Mouse (Mus musculus): ENCODE measurements around the gene Mybpc3.
"Not testable (repeated sequence)": the region's sequence is repeated elsewhere in the genome, so short reads cannot be mapped to it uniquely, and the experiment has no call there.

The Mybpc3 gene

GRCm38 (mm10) chr2:91087453-91087852, 30.5 kb upstream of the Mybpc3 start:
- DNase-seq (ENCODE audit: low spot score) = no peak

GRCm38 (mm10) chr2:91088987-91089386, 29.0 kb upstream of the Mybpc3 start:
- DNase-seq (ENCODE audit: low spot score) = no peak

- peak; percentile 72 for DNase-seq (ENCODE audit: low spot score)
These were observed 27.7 kb upstream of the Mybpc3 start for GRCm38 (mm10) chr2:91090208-91090607.

DNA sequence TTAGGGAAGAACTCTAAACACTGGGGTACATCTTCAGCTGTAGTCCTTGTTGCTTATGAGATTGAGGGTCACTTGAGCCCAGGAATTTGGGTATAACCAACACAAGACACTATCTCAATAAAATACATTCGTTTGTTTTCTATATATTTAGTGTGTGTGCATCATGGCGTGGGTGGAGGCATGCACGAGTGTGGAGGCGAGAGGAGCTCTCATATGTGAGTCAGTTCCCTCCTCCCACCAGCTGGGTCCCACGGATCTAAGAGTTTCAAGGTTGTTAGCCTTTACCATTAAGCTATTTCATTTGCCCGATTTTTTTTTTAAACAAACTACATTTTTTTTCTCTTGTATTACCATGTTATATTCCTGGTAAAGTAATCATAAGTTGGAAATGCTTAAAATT, 27.1 kb upstream of the Mybpc3 start:
- no peak for DNase-seq (ENCODE audit: low spot score)

DNA sequence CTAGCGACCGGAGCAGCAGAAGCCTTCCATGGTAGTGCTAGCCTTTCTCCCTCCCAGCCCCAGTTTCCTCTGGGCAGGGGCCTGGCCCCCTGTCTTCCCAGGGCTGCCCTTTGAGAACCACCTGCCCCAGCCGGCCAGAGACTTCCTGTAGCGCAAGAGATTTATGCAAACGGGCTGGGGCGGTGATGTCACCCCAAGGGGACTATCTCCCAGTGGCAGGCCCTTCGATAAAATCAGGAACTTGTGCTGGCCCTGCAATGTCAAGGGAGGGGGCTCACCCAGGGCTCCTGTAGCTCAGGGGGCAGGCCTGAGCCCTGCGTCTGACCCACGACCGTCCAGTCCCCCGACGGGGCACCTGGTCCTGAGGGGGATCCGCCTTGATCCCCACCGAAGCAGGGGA, 21.4 kb upstream of the Mybpc3 start:
- DNase-seq (ENCODE audit: low spot score) = no peak

GRCm38 (mm10) chr2:91097015-91097414, 20.9 kb upstream of the Mybpc3 start:
- no peak for DNase-seq (ENCODE audit: low spot score)

DNA sequence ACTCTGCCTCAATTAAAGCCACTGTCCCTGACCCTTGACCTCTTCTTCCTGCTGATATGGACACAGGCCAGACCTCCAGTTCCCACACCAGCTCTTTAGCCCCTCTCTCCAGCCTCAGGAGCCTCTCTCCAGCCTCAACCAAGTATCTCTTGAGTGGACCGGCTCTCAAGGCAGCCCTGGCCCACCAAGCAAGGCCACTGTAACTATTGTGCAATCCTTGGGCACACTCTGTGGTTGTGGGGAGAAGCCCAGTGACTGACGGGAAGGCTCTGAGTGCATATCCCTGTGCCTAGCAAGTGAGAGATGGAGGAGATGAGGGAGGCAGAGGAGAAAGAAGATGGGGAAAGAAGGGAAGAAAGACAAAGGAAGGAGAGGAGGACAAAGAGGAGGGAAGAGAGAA, 19.8 kb upstream of the Mybpc3 start:
- no peak for DNase-seq (ENCODE audit: low spot score)

DNA sequence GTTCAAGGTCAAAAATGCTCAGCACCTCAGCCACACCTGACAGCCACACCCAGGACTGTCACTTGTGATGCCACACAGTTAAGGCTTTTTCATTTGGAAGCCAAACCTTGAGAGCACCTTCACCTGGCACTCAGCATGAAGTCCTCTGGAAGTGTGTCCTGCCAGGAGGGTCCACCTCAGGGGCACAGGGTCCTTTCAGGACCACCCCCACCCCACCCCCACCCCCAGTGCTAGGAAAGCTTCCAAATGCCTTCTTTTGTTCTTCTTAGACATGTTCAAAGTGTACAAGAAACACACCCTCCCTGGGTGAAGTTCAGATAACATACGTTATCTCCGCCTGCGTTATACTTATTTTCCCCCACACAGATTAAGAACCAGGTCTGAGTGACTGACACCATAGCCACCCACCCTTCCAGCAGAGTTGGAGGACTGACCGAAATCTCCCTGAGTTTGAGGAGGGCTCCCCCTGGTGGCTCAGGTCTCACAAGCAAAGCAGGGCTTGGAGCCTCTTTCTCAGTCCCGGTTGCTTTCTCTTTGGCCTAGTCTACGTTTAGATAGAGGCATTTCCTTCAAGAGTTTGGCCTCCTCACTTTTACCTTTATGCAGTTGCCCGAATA, 16.7 kb upstream of the Mybpc3 start:
- DNase-seq (ENCODE audit: low spot score) = peak; percentile 97

GRCm38 (mm10) chr2:91108156-91108555, 9.8 kb upstream of the Mybpc3 start:
- no peak for DNase-seq (ENCODE audit: low spot score)

- no peak for DNase-seq (ENCODE audit: low spot score)
These were observed 8.7 kb upstream of the Mybpc3 start for GRCm38 (mm10) chr2:91109241-91109640.

DNA sequence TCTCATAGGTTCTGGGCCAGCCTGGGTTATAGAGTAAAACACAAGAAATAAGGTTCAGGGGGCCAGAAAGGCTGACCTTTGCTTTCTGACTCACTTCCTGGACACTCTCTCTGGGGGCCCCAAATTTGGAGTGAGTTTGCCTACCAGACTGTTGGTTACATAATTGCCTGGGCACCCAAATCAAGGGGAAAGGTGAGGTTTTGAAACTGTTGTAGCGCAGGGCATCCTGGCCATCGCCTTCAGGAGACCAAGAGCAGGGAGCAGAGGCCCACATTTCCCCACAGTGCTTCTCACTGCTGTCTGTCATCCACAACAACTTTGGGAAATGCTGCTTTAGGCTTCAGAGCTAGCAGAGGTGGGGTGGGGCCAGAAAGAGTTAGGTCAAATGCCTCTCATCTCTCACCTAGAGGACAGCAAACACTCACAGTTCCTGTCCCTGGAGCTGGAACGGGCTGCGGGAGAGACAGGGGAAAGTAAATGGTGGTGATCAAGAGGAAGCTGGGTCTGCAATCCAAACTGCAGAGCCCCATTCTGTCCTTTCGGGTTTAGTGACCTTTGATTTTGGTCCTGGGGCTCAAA, 8.0 kb upstream of the Mybpc3 start:
- no peak for DNase-seq (ENCODE audit: low spot score)

DNA sequence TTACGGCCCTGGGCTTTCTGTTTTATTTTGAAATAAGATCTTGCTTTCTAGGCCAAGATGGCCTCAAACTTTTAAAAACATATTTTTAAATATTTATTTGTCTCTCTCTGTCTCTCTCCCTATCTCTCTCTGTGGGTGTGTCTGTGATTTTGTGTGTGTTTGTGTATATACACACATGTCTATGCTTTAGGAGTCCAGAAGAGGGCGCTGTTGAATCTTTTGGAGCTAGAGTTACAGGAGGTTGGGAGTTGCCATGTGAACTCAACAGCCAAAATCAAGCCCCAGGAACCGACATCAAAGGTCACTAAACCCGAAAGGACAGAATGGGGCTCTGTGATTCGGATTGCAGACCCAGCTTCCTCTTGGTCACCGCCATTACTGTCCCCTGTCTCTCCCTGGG, 7.5 kb upstream of the Mybpc3 start:
- no peak for DNase-seq (ENCODE audit: low spot score)

GRCm38 (mm10) chr2:91111832-91112231, 6.1 kb upstream of the Mybpc3 start:
- not testable (repeated sequence) for DNase-seq (ENCODE audit: low spot score)

DNA sequence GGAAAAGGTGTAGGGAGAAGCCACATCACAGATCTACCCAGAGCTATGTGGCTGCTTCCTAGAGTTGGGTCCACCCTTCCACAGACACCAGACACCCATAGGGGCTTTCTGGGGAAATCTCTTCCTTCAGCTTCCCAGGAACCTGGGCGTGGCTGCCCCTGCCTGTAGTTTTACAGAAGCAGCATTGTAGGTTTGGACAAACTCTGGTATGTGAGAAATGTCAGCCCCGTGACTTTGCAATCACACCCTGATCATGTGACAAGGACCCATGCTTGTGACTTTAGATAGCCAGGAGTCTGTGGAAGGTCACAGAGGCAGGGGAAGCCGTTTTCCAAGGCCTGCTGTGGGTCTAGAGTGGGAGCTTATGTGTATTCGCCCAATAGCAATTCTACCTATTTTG, 5.5 kb upstream of the Mybpc3 start:
- DNase-seq (ENCODE audit: low spot score) = no peak

DNA sequence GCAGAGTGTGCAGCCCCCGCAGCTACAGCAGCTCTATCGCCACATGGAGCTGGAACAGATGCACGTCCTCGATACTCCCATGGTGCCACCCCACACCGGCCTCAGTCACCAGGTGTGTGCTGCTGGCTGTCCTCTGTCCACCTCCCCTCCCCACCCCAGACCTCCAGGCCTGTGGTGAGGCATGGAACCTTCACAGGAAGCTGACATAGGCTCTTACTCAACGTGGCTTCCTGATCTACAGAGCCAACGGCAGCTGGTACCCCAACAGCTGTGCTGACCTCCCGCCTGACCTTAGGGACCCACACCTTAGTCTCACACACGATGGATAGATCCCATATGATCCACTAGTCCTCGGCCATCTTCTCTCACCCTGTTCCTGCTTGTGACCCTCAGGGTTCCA, 4.6 kb upstream of the Mybpc3 start:
- no peak for DNase-seq (ENCODE audit: low spot score)

GRCm38 (mm10) chr2:91113852-91114251, 4.1 kb upstream of the Mybpc3 start:
- DNase-seq (ENCODE audit: low spot score) = no peak

- peak; percentile 99 for DNase-seq (ENCODE audit: low spot score)
These were observed 3.0 kb upstream of the Mybpc3 start for GRCm38 (mm10) chr2:91114781-91115577.

DNA sequence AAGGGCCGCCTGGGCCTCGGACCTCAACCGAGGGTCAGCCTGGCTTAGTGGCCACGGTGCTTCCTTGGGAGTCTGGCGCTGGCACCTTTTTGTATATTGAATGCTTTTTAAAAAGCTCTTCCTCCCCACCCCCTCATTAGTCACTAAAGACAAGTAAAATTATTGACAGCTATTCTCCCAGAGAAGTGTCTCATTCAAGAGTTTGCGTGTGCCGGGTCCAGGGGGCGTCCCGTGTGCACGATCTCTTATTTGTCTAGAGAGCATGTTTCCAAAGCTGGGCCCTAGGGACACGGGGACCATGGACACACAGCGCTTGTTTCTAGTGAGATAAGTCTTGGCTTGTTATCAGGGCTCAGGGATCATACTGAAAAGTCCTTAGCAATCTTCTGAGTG, 2.4 kb upstream of the Mybpc3 start:
- no peak for DNase-seq (ENCODE audit: low spot score)

- no peak for DNase-seq (ENCODE audit: low spot score)
These were observed 1.1 kb upstream of the Mybpc3 start for GRCm38 (mm10) chr2:91116842-91117241.

DNA sequence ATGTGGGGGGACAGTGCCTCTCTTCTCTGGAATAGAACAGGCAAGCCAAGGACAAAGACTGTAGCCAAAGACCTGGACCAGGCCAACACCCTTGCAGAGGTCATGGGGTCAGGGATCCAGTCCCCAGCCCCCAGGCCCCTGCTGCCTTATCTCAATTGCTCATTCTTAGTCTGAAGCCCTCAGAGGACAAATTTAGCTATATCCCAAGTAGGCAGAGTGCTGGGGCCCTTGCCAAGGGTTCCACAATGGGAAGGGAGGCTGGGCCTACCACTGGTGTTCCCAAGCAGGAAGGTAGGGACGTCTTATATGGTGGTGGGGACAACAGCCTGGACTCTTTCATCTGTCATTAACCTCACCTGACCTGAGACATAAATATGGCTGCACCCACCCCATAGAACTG, 703 bp downstream of the Mybpc3 start:
- no peak for DNase-seq (ENCODE audit: low spot score)

DNA sequence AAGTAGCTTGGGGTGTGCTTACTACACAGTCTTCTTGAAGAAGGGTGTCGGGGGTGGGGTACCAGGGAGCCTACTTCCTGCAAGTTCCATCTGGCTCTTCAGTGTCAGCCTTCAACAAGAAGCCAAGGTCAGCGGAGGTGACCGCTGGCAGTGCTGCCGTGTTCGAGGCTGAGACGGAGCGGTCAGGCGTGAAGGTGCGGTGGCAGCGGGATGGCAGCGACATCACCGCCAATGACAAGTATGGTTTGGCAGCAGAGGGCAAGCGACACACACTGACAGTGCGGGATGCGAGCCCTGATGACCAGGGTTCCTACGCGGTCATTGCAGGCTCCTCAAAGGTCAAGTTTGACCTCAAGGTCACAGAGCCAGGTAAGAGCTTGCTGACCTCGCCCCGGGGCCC, 1.1 kb downstream of the Mybpc3 start:
- no peak for DNase-seq (ENCODE audit: low spot score)

DNA sequence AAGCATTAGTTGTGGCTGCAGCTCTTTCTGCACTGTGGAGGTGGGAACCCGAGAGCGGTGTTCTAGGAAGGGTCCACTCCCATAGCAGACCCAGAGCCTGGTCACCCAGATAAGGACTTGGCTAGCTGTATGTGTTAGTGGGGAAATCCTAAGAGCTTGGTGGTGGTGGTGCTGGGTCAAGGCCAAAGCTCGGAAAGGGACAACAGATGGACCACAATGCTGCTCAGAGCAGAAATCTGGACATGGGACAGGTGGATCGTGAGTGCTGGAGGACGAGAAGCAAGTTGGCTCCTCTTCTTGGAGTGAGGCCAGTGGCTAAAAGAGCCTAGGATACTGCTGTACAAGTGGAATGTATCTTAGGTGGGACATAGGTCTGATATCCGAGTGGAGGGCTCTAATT, 1.6 kb downstream of the Mybpc3 start:
- DNase-seq (ENCODE audit: low spot score) = no peak

- DNase-seq (ENCODE audit: low spot score) = no peak
These were observed 2.3 kb downstream of the Mybpc3 start for GRCm38 (mm10) chr2:91120261-91120671.

DNA sequence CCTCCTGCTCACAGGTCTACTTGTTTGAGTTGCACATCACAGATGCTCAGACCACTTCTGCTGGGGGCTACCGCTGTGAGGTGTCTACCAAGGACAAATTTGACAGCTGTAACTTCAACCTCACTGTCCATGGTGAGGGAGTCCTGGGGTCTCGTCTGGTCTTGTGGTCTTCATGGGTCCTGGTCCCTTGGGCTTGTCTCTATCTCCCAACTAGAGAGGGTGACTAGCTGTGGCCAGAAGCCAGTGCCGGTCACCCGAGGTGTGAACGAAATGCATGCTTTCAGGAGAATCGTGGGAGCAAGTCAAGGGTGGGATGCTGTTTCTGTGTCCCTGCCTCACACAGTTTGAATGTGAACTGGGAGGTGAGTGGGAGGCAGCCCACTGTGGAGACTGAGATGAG, 3.1 kb downstream of the Mybpc3 start:
- no peak for DNase-seq (ENCODE audit: low spot score)
